Mouse (Mus musculus): ENCODE data around the gene Cdc37.

Cdc37 gene

GRCm38 (mm10) chr9:21135941-21136381, 13.8 kb downstream of the Cdc37 start:
- DNase-seq (ENCODE audit: low spot score in 2 of 2): no peak

- DNase-seq (ENCODE audit: low spot score in 2 of 2): no peak
These were observed 14.4 kb downstream of the Cdc37 start for GRCm38 (mm10) chr9:21135329-21135890.

GRCm38 (mm10) chr9:21134595-21135328, 15.0 kb downstream of the Cdc37 start:
- no peak for DNase-seq (ENCODE audit: low spot score in 2 of 2)

GRCm38 (mm10) chr9:21133064-21133707, 16.6 kb downstream of the Cdc37 start:
- DNase-seq (ENCODE audit: low spot score in 2 of 2): no peak

DNA sequence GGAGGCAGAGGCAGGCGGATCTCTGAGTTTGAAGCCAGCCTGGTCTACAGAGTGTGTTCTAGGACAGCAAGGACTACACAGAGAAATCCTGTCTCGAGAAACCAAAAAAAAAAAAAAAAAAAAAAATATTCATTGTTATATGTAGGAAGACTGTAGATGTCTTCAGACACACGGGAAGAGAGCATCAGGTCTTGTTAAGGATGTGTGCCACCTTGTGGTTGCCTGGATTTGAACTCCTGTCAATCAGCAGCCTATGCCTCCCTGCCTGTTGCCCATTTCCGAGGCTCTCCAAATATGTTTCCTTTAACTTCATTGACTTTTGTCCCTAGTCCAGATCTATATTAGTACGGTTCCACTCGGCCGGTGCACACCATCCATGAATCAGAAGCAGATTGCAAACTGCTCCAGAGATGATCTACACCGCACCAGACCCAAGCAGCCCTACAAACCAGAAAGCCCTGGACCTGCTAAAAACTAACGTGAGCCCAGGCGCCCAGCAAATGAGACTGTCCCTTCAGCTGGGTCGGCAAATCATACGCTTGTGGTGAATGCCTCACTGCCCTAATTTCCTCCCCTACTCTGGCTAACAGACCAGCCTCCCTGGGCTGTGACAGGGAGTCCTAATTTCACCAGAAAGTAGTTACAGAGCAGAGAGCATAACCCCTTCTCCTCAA, 17.5 kb downstream of the Cdc37 start:
- no peak for DNase-seq (ENCODE audit: low spot score in 2 of 2)

DNA sequence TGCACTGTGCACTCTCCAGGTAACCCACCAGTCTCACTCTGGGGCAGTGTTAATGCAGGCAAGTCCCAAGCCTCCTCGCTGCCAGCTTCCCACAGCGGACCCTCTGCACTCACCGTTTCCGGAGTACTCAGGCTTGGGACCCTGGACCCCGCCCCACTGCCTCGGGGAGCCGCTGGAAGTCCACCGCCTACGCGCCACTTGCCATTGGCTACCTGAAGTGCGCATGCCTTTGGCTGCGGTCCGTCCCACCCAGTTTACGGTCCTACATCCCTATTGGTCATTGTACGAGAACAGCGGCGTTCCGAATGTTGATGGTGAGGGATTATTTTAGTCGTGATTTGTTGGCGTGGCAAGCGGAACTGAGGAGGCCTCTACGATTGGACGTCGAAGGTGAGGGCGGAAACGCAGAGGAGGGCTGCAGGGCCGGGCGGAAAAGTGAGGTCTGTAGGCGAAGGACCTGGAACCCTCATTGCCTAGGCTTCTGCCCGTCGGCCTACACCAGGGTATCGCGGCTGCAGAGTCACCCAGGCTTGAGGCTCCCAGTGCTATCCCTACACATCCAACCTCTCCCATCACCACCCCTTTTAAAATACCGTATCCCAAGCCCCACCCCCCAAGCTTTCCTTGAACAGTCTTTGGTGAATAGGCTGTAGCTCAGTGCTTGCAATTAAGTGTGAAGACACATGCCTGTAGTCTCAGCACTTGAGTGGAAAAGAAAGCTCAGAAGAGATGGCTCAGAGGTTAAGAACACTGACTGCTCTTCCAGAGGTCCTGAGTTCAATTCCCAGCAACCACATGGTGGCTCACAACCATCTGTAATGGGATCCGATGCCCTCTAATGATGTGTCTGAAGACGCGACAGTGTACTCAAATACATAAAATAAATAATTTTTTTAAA, 18.5 kb downstream of the Cdc37 start, which contains the start of gene Tyk2:
Tyk2 (minus strand) TSS at position 185 of the 898 bp plus-strand sequence.
- DNase-seq (ENCODE audit: low spot score in 2 of 2): peak; percentile 90 to 91

DNA sequence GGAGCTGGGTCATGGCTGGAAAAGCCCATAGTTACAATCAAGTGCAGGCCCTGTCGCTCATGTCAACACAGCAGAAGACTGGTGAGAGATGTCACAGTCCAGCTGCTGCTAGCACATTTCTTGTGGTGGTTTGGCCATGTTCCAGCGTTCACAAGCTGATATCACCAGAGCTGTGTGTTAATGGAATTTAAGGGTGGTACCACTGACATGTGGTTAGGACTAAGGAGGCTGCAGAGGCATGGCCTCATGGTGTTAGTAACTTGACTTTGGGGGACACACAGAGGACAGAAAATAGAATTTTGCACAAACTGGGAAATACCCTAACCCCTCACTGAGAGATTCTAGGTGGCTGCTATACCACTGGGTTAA, 23.5 kb downstream of the Cdc37 start:
- no peak for DNase-seq (ENCODE audit: low spot score in 2 of 2)

DNA sequence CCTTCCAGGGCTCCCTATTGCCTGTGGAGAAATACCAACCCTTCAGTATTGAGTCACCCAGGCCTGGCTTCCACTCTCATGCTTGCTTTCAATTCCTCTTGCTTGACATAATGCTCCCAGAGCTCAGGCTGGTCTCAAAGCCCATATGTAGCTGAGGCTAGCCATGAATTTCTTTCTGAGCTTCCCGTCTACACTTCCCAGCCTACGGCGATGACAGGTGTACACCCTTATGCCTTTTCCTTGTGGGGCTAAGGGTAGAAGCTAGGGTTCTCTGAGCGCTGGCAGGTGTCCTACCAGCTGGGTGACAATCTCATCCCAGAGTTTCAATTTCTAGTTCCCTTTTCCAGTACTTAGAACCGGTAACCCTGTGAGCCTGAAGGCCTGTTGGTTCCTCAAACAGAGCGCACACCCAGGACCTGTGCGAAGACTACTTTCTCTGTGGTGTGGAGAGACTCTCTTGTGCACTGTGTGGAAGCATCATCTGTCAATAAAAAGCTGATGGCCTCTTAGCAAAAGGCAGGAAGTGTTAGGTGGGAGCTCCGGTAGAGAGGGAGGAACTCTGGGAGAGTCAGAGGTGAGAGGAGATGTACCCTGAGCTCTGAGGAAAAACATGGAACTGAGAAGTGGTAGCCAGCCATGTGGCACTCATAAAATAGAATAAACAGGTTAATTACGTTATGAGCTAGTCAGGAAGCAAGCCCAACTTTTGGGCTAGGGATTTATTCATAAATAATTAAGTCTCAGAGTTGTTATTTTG, 24.1 kb downstream of the Cdc37 start:
- DNase-seq (ENCODE audit: low spot score in 2 of 2): no peak

- DNase-seq (ENCODE audit: low spot score in 2 of 2): no peak
These were observed 24.9 kb downstream of the Cdc37 start for GRCm38 (mm10) chr9:21124837-21125236.

GRCm38 (mm10) chr9:21121483-21121882, 28.3 kb downstream of the Cdc37 start:
- no peak for DNase-seq (ENCODE audit: low spot score in 2 of 2)

GRCm38 (mm10) chr9:21117073-21117472, 32.7 kb downstream of the Cdc37 start:
- DNase-seq (ENCODE audit: low spot score in 2 of 2): no peak

GRCm38 (mm10) chr9:21115105-21115504, 34.7 kb downstream of the Cdc37 start:
- no peak for DNase-seq (ENCODE audit: low spot score in 2 of 2)

DNA sequence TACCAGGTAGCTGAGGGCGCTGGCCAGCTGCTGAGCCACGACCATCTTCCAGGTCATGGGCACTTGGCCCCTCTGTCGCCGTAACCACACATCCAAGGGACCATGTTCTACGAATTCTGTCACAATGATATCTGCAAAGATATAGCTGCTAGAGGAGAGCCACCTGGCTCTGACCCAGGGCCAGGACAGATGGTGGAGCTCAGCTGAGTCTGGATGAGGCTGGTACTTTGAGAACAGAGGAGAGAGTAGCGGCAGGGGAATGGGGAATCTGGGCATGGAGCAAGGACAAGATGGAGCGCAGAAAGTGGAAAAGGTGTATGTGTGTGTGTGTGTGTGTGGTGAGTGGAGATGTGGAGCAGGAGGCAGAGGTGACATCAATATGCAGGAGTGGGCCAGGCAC, 35.6 kb downstream of the Cdc37 start:
- no peak for DNase-seq (ENCODE audit: low spot score in 2 of 2)

DNA sequence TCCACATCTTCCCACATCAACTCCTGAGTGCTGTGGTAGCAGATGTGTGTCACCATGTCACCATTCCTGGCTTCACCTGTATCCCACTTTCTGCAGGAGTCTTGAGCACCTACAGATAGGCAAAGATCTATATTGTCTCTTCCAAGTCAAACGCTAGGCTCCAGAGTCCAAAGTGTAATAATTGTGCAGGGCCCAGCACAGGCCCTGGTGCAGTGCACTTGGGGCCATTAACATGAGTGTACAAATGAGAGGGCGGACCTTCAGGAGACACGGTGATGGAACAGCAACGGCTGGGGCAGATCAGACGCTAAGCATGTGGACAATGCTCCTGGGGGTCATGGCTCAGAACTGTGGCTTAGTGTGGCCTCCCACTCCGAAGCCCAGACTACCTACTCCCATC, 36.0 kb downstream of the Cdc37 start:
- no peak for DNase-seq (ENCODE audit: low spot score in 2 of 2)

GRCm38 (mm10) chr9:21107607-21108237, 42.1 kb downstream of the Cdc37 start:
- DNase-seq (ENCODE audit: low spot score in 2 of 2): no peak

DNA sequence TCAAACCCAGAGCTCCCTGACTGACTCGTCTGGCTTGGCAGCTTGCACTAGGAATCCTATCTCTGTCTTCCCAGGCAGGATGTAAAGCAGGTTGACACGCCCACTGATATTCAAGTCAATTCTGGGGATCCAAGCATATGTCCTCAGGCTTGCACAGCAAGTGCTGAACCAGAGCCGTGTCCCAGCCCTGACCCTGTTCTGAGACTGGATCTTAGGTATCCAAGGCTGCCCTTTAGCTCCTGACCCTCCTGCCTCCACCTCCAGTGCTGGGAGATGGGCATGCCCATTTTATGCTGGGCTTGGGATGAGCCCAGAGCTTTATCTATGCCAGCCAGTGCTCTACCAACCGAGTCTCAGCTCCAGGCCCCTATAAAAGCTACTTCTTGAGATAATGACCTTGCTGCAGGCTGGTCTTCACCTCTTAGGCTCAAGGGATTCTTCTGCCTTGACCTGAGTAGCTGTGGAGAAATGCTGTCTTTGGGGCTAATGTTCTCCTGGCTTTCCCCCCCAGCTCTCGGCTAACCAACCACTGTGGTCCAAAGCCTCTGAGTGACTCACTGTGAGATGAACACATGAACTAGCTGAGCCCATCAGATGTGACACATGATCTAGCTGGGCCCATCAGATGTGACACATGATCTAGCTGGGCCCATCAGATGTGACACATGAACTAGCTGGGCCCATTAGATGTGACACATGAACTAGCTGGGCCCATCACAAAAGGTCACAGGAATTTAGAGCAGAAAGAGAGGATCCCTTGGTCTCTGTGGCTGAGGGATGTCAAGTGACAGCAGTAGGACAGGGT, 43.8 kb downstream of the Cdc37 start:
- DNase-seq (ENCODE audit: low spot score in 2 of 2): no peak

DNA sequence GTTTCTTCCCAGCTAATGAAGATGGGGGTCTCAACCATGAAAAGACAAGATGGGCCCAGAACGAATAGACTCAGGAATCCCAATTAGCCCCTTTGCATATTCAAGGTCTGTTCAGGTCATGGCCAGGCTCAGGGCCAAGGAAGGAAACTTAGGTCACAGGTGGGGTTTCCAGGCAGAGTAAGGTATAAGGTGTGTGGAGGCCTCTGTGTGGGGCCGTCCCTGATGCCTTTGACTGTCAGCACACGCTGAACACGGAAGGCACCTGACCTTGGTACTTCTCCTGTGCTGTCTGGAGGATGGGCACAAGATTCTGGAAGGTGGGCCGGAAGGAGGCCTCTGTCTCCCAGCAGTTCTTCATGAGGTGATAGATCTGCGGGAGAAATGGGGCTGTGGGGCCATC, 45.0 kb downstream of the Cdc37 start:
- no peak for DNase-seq (ENCODE audit: low spot score in 2 of 2)

DNA sequence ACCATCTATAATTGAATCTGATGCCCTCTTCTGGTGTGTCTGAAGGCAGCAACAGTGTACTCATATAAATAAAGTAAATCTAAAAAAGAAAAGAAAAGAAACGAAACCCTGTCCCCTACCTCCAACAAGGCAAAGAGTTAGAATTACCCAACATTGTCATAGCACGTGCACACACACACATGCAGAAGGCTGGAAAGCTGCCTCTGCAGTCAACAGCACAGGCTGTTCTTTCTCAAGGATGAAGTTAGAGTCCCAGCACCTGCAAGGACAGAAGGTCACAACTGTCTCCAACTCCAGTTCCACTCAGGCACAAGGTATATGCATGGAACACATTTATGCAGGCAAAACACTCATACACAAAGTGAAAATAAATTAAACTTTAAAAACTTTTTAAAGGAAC, 47.7 kb downstream of the Cdc37 start:
- no peak for DNase-seq (ENCODE audit: low spot score in 2 of 2)

DNA sequence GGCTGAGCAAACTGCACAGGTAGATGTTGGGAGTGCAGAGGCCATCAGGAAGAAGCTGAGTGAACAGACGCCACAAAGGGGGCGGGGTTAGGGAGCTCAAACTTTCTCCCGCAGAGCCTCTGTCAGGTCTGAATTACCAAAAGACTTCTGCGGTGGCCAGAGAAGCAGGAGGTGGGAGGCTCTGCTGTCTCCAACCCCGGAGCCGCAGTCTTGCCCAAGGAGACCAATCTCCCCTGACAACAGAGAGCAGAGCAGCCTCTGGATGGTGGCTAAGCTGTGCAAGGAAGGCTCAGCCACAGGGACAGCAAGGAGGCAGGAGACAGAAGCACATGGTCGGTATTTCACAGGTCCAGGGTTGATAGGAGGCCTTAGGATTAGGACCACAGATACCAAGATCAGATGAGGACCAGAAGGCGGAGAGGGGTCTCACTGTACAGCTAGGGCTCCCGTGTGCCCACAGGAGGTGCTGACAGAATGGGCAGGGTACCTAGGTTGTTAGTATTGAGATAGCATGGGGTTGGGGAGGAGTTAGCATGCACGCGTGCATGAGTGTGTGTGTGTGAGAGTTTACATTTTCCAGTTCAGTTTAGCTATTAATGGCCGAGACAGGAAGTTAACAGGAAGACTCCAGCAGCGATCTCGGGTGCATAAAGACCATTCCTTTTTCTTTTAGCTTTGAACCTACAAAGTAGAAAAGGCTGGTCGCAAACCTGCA, 49.2 kb downstream of the Cdc37 start:
- DNase-seq (ENCODE audit: low spot score in 2 of 2): no peak

All from frontal cortex, postnatal 10 days (tissue).